Mouse (Mus musculus) limb, embryonic 13.5 days (tissue): ENCODE data around the gene Grk3. TPM values are rescaled to one million over a fixed set of nuclear protein-coding genes. Genes with fewer than 3 reads are reported as not detected.

Source experiments
- ATAC-seq: fragments of 200-750 bp; cut with Nextera tagmentation; 2 replicates; pipeline ENCODE4 v1.8.0; 2017; ENCODE audit warnings: low read depth, moderate number of reproducible peaks, moderate TSS enrichment; ENCODE audit not compliant: low FRiP score
- H3K27ac ChIP-seq: fragments of 300-500 bp; sonication (generic); 2 replicates; pipeline ENCODE4 v1.5.1; 2015; ENCODE audit warnings: inconsistent platforms, mild to moderate bottlenecking, moderate library complexity
- H3K27me3 ChIP-seq: fragments of 300-500 bp; sonication (generic); 2 replicates; pipeline ENCODE4 v1.6.1; 2015; ENCODE audit warnings: mild to moderate bottlenecking, inconsistent platforms
- H3K36me3 ChIP-seq: fragments of 300-500 bp; sonication (generic); 2 replicates; pipeline ENCODE4 v1.6.1; 2015; ENCODE audit warnings: inconsistent platforms, mild to moderate bottlenecking, moderate library complexity
- H3K4me1 ChIP-seq: fragments of 300-500 bp; sonication (generic); 2 replicates; pipeline ENCODE4 v1.6.1; 2015; ENCODE audit warnings: inconsistent platforms
- H3K4me2 ChIP-seq: fragments of 300-500 bp; sonication (generic); replicated peaks from 2 replicates; pipeline ENCODE4 v1.6.1; 2015; ENCODE audit warnings: inconsistent platforms, mild to moderate bottlenecking, moderate library complexity
- H3K4me3 ChIP-seq: fragments of 300-500 bp; sonication (generic); 2 replicates; pipeline ENCODE4 v1.5.1; 2015; ENCODE audit warnings: moderate library complexity, mild to moderate bottlenecking, inconsistent platforms
- H3K9ac ChIP-seq: fragments of 300-500 bp; sonication (generic); 2 replicates; pipeline ENCODE4 v1.6.1; 2015; ENCODE audit warnings: mild to moderate bottlenecking, inconsistent platforms
- H3K9me3 ChIP-seq: fragments of 300-500 bp; sonication (generic); 2 replicates; pipeline ENCODE4 v1.6.1; 2016; ENCODE audit warnings: inconsistent platforms
- WGBS: fragments of 180-500 bp; shearing (Covaris S2); methylation state at CpG from one replicate; pipeline ENCODE4 v1.1.7; 2015; 5-methylcytosine and 5-hydroxymethylcytosine counted together
- polyA plus RNA-seq: library from polyadenylated mRNA; unstranded; fragments of >200 nt; fragmentation: Nextera tagmentation; extraction: Ambion mirVana; gene quantifications from 2 replicates; pipeline ENCODE4 v1.2.1, GENCODE M21; 2015

Gene Grk3
- polyA plus RNA-seq, 1 experiment from 2014 or later, result 14.0 TPM

GRCm38 (mm10) chr5:112886687-112887491 is 128.7 kb downstream of the Grk3 start:
- H3K36me3 ChIP-seq, result no peaks in the 10 kb centered on the region
- no peaks in the 10 kb centered on the region for H3K4me1 ChIP-seq
- no peaks in the 10 kb centered on the region for H3K27me3 ChIP-seq
- H3K4me2 ChIP-seq, result no peak overlapping the region
- no peak overlapping the region for H3K4me3 ChIP-seq
- H3K9ac ChIP-seq, result peak overlapping the region; percentile 13; the same call in 1 of the 2 replicates
- ATAC-seq, result no peak
- H3K9me3 ChIP-seq, result no peaks in the 10 kb centered on the region
- 64% methylated on average over 17 of the region's 17 CpGs for WGBS
- H3K27ac ChIP-seq, result no peak overlapping the region

- 62% methylated on average over 14 of the region's 14 CpGs for WGBS
- peaks cover 10% of the 10 kb centered on the region; the same call in 1 of the 2 replicates for H3K27me3 ChIP-seq
- 0 out of 2 replicates have a peak overlapping the region, but pooled peaks have one; percentile 9 for H3K4me2 ChIP-seq
- ATAC-seq, result peak; percentile 46
- H3K36me3 ChIP-seq, result no peaks in the 10 kb centered on the region
- H3K4me3 ChIP-seq, result no peak overlapping the region
- no peak overlapping the region for H3K9ac ChIP-seq
- H3K4me1 ChIP-seq, result peaks cover 14% of the 10 kb centered on the region; the same call in 1 of the 2 replicates
- H3K27ac ChIP-seq, result peak overlapping the region; percentile 67; the same call in 1 of the 2 replicates
- no peaks in the 10 kb centered on the region for H3K9me3 ChIP-seq
Measured at GRCm38 (mm10) chr5:112877391-112878115, 138.0 kb downstream of the Grk3 start.

- H3K4me1 ChIP-seq, result peaks cover 14% of the 10 kb centered on the region; the same call in 1 of the 2 replicates
- peaks cover 14% of the 10 kb centered on the region for H3K27me3 ChIP-seq
- WGBS, result 27% methylated on average over 4 of the region's 4 CpGs
- peak overlapping the region; percentile 67; the same call in 1 of the 2 replicates for H3K27ac ChIP-seq
- H3K4me3 ChIP-seq, result no peak overlapping the region
- no peak for ATAC-seq
- H3K4me2 ChIP-seq, result 0 out of 2 replicates have a peak overlapping the region, but pooled peaks have one; percentile 9
- H3K36me3 ChIP-seq, result no peaks in the 10 kb centered on the region
- H3K9ac ChIP-seq, result no peak overlapping the region
- no peaks in the 10 kb centered on the region for H3K9me3 ChIP-seq
Measured at GRCm38 (mm10) chr5:112876846-112877390, 138.7 kb downstream of the Grk3 start.

GRCm38 (mm10) chr5:112872999-112873398 is 142.6 kb downstream of the Grk3 start:
- WGBS, result 73% methylated on average over 6 of the region's 6 CpGs
- no peak overlapping the region for H3K4me3 ChIP-seq
- H3K9me3 ChIP-seq, result no peaks in the 10 kb centered on the region
- H3K27me3 ChIP-seq, result peaks cover 31% of the 10 kb centered on the region
- no peak overlapping the region for H3K4me2 ChIP-seq
- H3K27ac ChIP-seq, result no peak overlapping the region
- ATAC-seq, result no peak
- H3K9ac ChIP-seq, result no peak overlapping the region
- H3K4me1 ChIP-seq, result peaks cover 13% of the 10 kb centered on the region; the same call in 1 of the 2 replicates
- H3K36me3 ChIP-seq, result no peaks in the 10 kb centered on the region

- no peak for ATAC-seq
- peaks cover 50% of the 10 kb centered on the region for H3K27me3 ChIP-seq
Measured at GRCm38 (mm10) chr5:112870729-112871128, 144.9 kb downstream of the Grk3 start.

GRCm38 (mm10) chr5:112868620-112869019 is 147.0 kb downstream of the Grk3 start:
- no peak for ATAC-seq
- no peak overlapping the region for H3K4me2 ChIP-seq
- peaks cover 44% of the 10 kb centered on the region for H3K27me3 ChIP-seq
- no peak overlapping the region for H3K9ac ChIP-seq
- 80% methylated on average over 5 of the region's 5 CpGs for WGBS
- H3K4me3 ChIP-seq, result no peak overlapping the region
- H3K9me3 ChIP-seq, result no peaks in the 10 kb centered on the region
- H3K36me3 ChIP-seq, result no peaks in the 10 kb centered on the region
- H3K27ac ChIP-seq, result no peak overlapping the region
- H3K4me1 ChIP-seq, result no peaks in the 10 kb centered on the region

More at GRCm38 (mm10) chr5:112870729-112871128, 144.9 kb downstream of the Grk3 start:
- no peak overlapping the region for H3K27ac ChIP-seq
- no peak overlapping the region for H3K9ac ChIP-seq
- no peaks in the 10 kb centered on the region for H3K4me1 ChIP-seq
- no peaks in the 10 kb centered on the region for H3K9me3 ChIP-seq
- no peak overlapping the region for H3K4me2 ChIP-seq
- no peaks in the 10 kb centered on the region for H3K36me3 ChIP-seq
- 22% methylated on average over 9 of the region's 9 CpGs for WGBS
- no peak overlapping the region for H3K4me3 ChIP-seq

GRCm38 (mm10) chr5:112864719-112865367 is 150.7 kb downstream of the Grk3 start:
- H3K27me3 ChIP-seq, result peaks cover 28% of the 10 kb centered on the region
- no peaks in the 10 kb centered on the region for H3K4me1 ChIP-seq
- H3K9ac ChIP-seq, result no peak overlapping the region
- H3K27ac ChIP-seq, result no peak overlapping the region
- WGBS, result 47% methylated on average over 4 of the region's 4 CpGs
- no peaks in the 10 kb centered on the region for H3K9me3 ChIP-seq
- no peak overlapping the region for H3K4me2 ChIP-seq
- no peaks in the 10 kb centered on the region for H3K36me3 ChIP-seq
- no peak; the same call in 1 of the 2 replicates for ATAC-seq
- no peak overlapping the region for H3K4me3 ChIP-seq

Other genes starting within 250 kb of the Grk3 start
- 1.5 and 1.9 TPM in 2 replicates for gene Myo18b, start 119.4 kb downstream of the Grk3 start, polyA plus RNA-seq
- gene Crybb2, start 54.3 kb upstream of the Grk3 start, polyA plus RNA-seq, result not detected in 2 replicates
- gene Crybb3, start 65.8 kb upstream of the Grk3 start, polyA plus RNA-seq, result 0.89 and 1.6 TPM in 2 replicates
- gene 2900026A02Rik, start 205.4 kb upstream of the Grk3 start, polyA plus RNA-seq, result 6.0 and 7.2 TPM in 2 replicates
- not detected in 2 replicates for gene Tmem211, start 211.1 kb upstream of the Grk3 start, polyA plus RNA-seq